Comparison of ENCODE assay signal across 17 mouse cellular contexts in genomic region chr4:134257198-134258009, GRCm38 (mm10). TPM values are rescaled to one million over a fixed set of nuclear protein-coding genes. Genes with fewer than 3 reads are reported as not detected.
DNase-seq lines count a peak whose midpoint lies in the region; ATAC-seq and TF ChIP-seq lines count a peak whose summit lies in the region.
"Had no signal": no experiment of that assay in that cellular context is flagged by ENCODE, and none has a peak within 500 bp of the region (broad histone marks: within the 10 kb centered on the region; RNA-seq: fewer than 3 reads in every experiment).

No protein-coding gene starts in this region.

- H3K9ac ChIP-seq in forebrain, postnatal 0 days, result no peak overlapping the region
- H3K9ac ChIP-seq in kidney, embryonic 15.5 days, result no peak overlapping the region
- no peak overlapping the region for H3K9ac ChIP-seq in limb, embryonic 11.5 days (ENCODE audit: low read length)

- WGBS in forebrain, embryonic 10.5 days, result 2% methylated on average over 11 of the region's 11 CpGs
- WGBS in forebrain, postnatal 0 days, result 19% methylated on average over 11 of the region's 11 CpGs
- 25% methylated on average over 11 of the region's 11 CpGs for WGBS in kidney, embryonic 15.5 days
- 16% methylated on average over 11 of the region's 11 CpGs for WGBS in limb, embryonic 11.5 days

- H3K4me2 ChIP-seq in forebrain, postnatal 0 days (ENCODE audit: low read depth), result no peak overlapping the region
- H3K4me2 ChIP-seq in kidney, embryonic 15.5 days, result peak overlapping the region; percentile 15
- H3K4me2 ChIP-seq in limb, embryonic 11.5 days (ENCODE audit: low read depth, severe bottlenecking), result no peak overlapping the region

- DNase-seq in forebrain, embryonic 10.5 days (ENCODE audit: extremely low spot score, low spot score), result peak; percentile 33
- DNase-seq in forebrain, postnatal 0 days, result no peak
- DNase-seq in kidney, adult 8-10 months, result no peak
- peak; percentile 40 for DNase-seq in Muller cell, postnatal 12 days (ENCODE audit: inconsistent ontology term)
- peak; percentile 22 for DNase-seq in limb, embryonic 11.5 days (ENCODE audit: low spot score)
- no peak for DNase-seq in cerebellum, adult 8-10 months
- no peak for DNase-seq in left cerebral cortex, adult 18-20 months (ENCODE audit: low spot score in 2 of 2)
- DNase-seq: adrenal gland, adult 8-10 months; cerebellum, adult 11-12 months; thymus, postnatal 36 days had no signal

- no peak for ATAC-seq in forebrain, postnatal 0 days
- no peak for ATAC-seq in kidney, embryonic 15.5 days (replicated peaks; ENCODE audit: low FRiP score)
- ATAC-seq in limb, embryonic 11.5 days (ENCODE audit: insufficient number of reproducible peaks, low FRiP score, low TSS enrichment, low read depth), result no peak

- TF ChIP-seq CTCF in forebrain, postnatal 0 days (IDR thresholded peaks at IDR 0.05; ENCODE audit: low read depth), result no peak

- no peaks in the 10 kb centered on the region for H3K36me3 ChIP-seq in forebrain, embryonic 10.5 days (replicated peaks)
- H3K36me3 ChIP-seq in forebrain, postnatal 0 days (ENCODE audit: insufficient read depth), result no peaks in the 10 kb centered on the region
- H3K36me3 ChIP-seq in kidney, embryonic 15.5 days, result no peaks in the 10 kb centered on the region
- no peaks in the 10 kb centered on the region for H3K36me3 ChIP-seq in limb, embryonic 11.5 days (ENCODE audit: control insufficient read depth, insufficient read depth, low read length)
- H3K36me3 ChIP-seq: midbrain, embryonic 12.5 days had no signal

- peaks cover 45% of the 10 kb centered on the region for H3K27me3 ChIP-seq in forebrain, embryonic 10.5 days (ENCODE audit: poor library complexity, severe bottlenecking)
- H3K27me3 ChIP-seq in forebrain, postnatal 0 days (ENCODE audit: insufficient read depth, low read length), result peaks cover 18% of the 10 kb centered on the region
- H3K27me3 ChIP-seq in kidney, embryonic 15.5 days, result peaks cover 31% of the 10 kb centered on the region
- peaks cover 14% of the 10 kb centered on the region for H3K27me3 ChIP-seq in limb, embryonic 11.5 days (ENCODE audit: control insufficient read depth, insufficient read depth, low read length)

- peak overlapping the region; percentile 83 for H3K27ac ChIP-seq in forebrain, embryonic 10.5 days
- H3K27ac ChIP-seq in forebrain, postnatal 0 days (ENCODE audit: low read depth, low read length), result no peak overlapping the region
- H3K27ac ChIP-seq in kidney, embryonic 15.5 days, result peak overlapping the region; percentile 78
- H3K27ac ChIP-seq in limb, embryonic 11.5 days (replicated peaks; ENCODE audit: low read depth, low read length), result no peak overlapping the region
- H3K27ac ChIP-seq: midbrain, embryonic 12.5 days had no signal

- peaks cover 65% of the 10 kb centered on the region for H3K4me1 ChIP-seq in forebrain, embryonic 10.5 days
- H3K4me1 ChIP-seq in forebrain, postnatal 0 days (ENCODE audit: insufficient read depth), result no peaks in the 10 kb centered on the region
- peaks cover 60% of the 10 kb centered on the region for H3K4me1 ChIP-seq in kidney, embryonic 15.5 days
- peaks cover 24% of the 10 kb centered on the region for H3K4me1 ChIP-seq in limb, embryonic 11.5 days (ENCODE audit: control insufficient read depth, insufficient read depth, low read length)

- H3K4me3 ChIP-seq in forebrain, embryonic 10.5 days, result peak overlapping the region; percentile 22
- no peak overlapping the region for H3K4me3 ChIP-seq in forebrain, postnatal 0 days (ENCODE audit: low read depth, low read length)
- H3K4me3 ChIP-seq in kidney, embryonic 15.5 days (replicated peaks), result no peak overlapping the region
- no peak overlapping the region for H3K4me3 ChIP-seq in limb, embryonic 11.5 days (ENCODE audit: low read depth, low read length)
- H3K4me3 ChIP-seq: erythroblast, embryonic 14.5 days; midbrain, embryonic 12.5 days had no signal

- no peaks in the 10 kb centered on the region for H3K9me3 ChIP-seq in forebrain, embryonic 10.5 days
- H3K9me3 ChIP-seq in forebrain, postnatal 0 days (ENCODE audit: low read length), result no peaks in the 10 kb centered on the region
- H3K9me3 ChIP-seq in kidney, embryonic 15.5 days (replicated peaks), result no peaks in the 10 kb centered on the region
- no peaks in the 10 kb centered on the region for H3K9me3 ChIP-seq in limb, embryonic 11.5 days (ENCODE audit: control insufficient read depth, low read length)
- H3K9me3 ChIP-seq: midbrain, embryonic 12.5 days had no signal

RNA-seq across cellular contexts. Expression of gene Grrp1, which starts 3.5 kb away (rescaled TPM):
- 8.3 and 8.4 TPM in 2 replicates for polyA plus RNA-seq in forebrain, embryonic 10.5 days (2016; fragmentation: Nextera tagmentation; extraction: Ambion mirVana)
- 14.2 and 18.3 TPM in 2 replicates for total RNA-seq in forebrain, postnatal 0 days (2014; rRNA removed)
- 18.3 and 20.0 TPM in 2 replicates for polyA plus RNA-seq in forebrain, postnatal 0 days (2015; fragmentation: Nextera tagmentation; extraction: Ambion mirVana)
- 10.6 and 12.1 TPM in 2 replicates for polyA plus RNA-seq in kidney, embryonic 15.5 days (2015; fragmentation: Nextera tagmentation; extraction: Ambion mirVana)
- polyA plus RNA-seq in limb, embryonic 11.5 days (2014; fragmentation: Nextera tagmentation; extraction: Ambion mirVana), result 5.5 and 7.1 TPM in 2 replicates
- total RNA-seq in left cerebral cortex, adult 18-20 months (2021), result 1 to 10 TPM; 2.2 to 3.8 TPM
- total RNA-seq: MEL had no signal

RNA-seq across cellular contexts. Expression of gene Gm30191, which starts 10.7 kb away (rescaled TPM):
- polyA plus RNA-seq in forebrain, embryonic 10.5 days (2016; fragmentation: Nextera tagmentation; extraction: Ambion mirVana), result 0.24 TPM in 1 of 2 replicates, not detected in the other
- total RNA-seq in forebrain, postnatal 0 days (2014; rRNA removed), result not detected in 2 replicates
- 0.25 TPM in 1 of 2 replicates, not detected in the other for polyA plus RNA-seq in forebrain, postnatal 0 days (2015; fragmentation: Nextera tagmentation; extraction: Ambion mirVana)
- polyA plus RNA-seq in kidney, embryonic 15.5 days (2015; fragmentation: Nextera tagmentation; extraction: Ambion mirVana), result not detected in 2 replicates
- not detected in 2 replicates for polyA plus RNA-seq in limb, embryonic 11.5 days (2014; fragmentation: Nextera tagmentation; extraction: Ambion mirVana)
- total RNA-seq in left cerebral cortex, adult 18-20 months (2021), result not detected
- total RNA-seq: adrenal gland, adult 8-10 months; gastrocnemius, adult 18-20 months; layer of hippocampus, postnatal 14 days; liver, adult 2 months; MEL had no signal
- polyA plus RNA-seq: liver, adult 2 months; midbrain, embryonic 12.5 days had no signal

RNA-seq across cellular contexts. Expression of gene Zfp593, which starts 12.0 kb away (rescaled TPM):
- polyA plus RNA-seq in forebrain, embryonic 10.5 days (2016; fragmentation: Nextera tagmentation; extraction: Ambion mirVana), result 20.7 and 22.7 TPM in 2 replicates
- total RNA-seq in forebrain, postnatal 0 days (2014; rRNA removed), result 11.6 and 12.7 TPM in 2 replicates
- 13.8 and 15.0 TPM in 2 replicates for polyA plus RNA-seq in forebrain, postnatal 0 days (2015; fragmentation: Nextera tagmentation; extraction: Ambion mirVana)
- 15.6 and 15.8 TPM in 2 replicates for polyA plus RNA-seq in kidney, embryonic 15.5 days (2015; fragmentation: Nextera tagmentation; extraction: Ambion mirVana)
- 16.2 and 17.1 TPM in 2 replicates for polyA plus RNA-seq in limb, embryonic 11.5 days (2014; fragmentation: Nextera tagmentation; extraction: Ambion mirVana)
- 10 to 100 TPM; 11.6 to 12.2 TPM for total RNA-seq in left cerebral cortex, adult 18-20 months (2021)

RNA-seq across cellular contexts. Expression of gene E130218I03Rik, which starts 13.9 kb away (rescaled TPM):
- polyA plus RNA-seq in forebrain, embryonic 10.5 days (2016; fragmentation: Nextera tagmentation; extraction: Ambion mirVana), result 0.72 and 0.90 TPM in 2 replicates
- 0.43 TPM in 1 of 2 replicates, not detected in the other for total RNA-seq in forebrain, postnatal 0 days (2014; rRNA removed)
- polyA plus RNA-seq in forebrain, postnatal 0 days (2015; fragmentation: Nextera tagmentation; extraction: Ambion mirVana), result 0.11 and 0.33 TPM in 2 replicates
- 0.26 and 0.68 TPM in 2 replicates for polyA plus RNA-seq in kidney, embryonic 15.5 days (2015; fragmentation: Nextera tagmentation; extraction: Ambion mirVana)
- polyA plus RNA-seq in limb, embryonic 11.5 days (2014; fragmentation: Nextera tagmentation; extraction: Ambion mirVana), result 0.35 and 0.43 TPM in 2 replicates
- total RNA-seq in left cerebral cortex, adult 18-20 months (2021), result not detected
- total RNA-seq: adrenal gland, adult 8-10 months; layer of hippocampus, postnatal 14 days; liver, adult 2 months had no signal
- polyA plus RNA-seq: erythroblast, embryonic 14.5 days; liver, adult 2 months had no signal

RNA-seq across cellular contexts. Expression of gene Cnksr1, which starts 19.2 kb away (rescaled TPM):
- 0.97 and 1.1 TPM in 2 replicates for polyA plus RNA-seq in forebrain, embryonic 10.5 days (2016; fragmentation: Nextera tagmentation; extraction: Ambion mirVana)
- total RNA-seq in forebrain, postnatal 0 days (2014; rRNA removed), result 0.08 TPM in 1 of 2 replicates, not detected in the other
- 0.18 TPM in 1 of 2 replicates, not detected in the other for polyA plus RNA-seq in forebrain, postnatal 0 days (2015; fragmentation: Nextera tagmentation; extraction: Ambion mirVana)
- 7.3 and 8.3 TPM in 2 replicates for polyA plus RNA-seq in kidney, embryonic 15.5 days (2015; fragmentation: Nextera tagmentation; extraction: Ambion mirVana)
- 0.81 and 1.5 TPM in 2 replicates for polyA plus RNA-seq in limb, embryonic 11.5 days (2014; fragmentation: Nextera tagmentation; extraction: Ambion mirVana)
- total RNA-seq in left cerebral cortex, adult 18-20 months (2021), result under 1 TPM; 0.54 to 0.81 TPM
- total RNA-seq: MEL had no signal
- polyA plus RNA-seq: erythroblast, embryonic 14.5 days had no signal

Comparison
In these comparisons a context has a peak if more than half of its experiments do, and no peak if none do; other contexts are left out.
1. DNase-seq: peak in forebrain, embryonic 10.5 days (single experiment), Muller cell, postnatal 12 days (single experiment) and limb, embryonic 11.5 days (single experiment); none in forebrain, postnatal 0 days (single experiment), kidney, adult 8-10 months (0 of 2), cerebellum, adult 8-10 months (single experiment) and left cerebral cortex, adult 18-20 months (0 of 2).
2. H3K27ac ChIP-seq: peak in forebrain, embryonic 10.5 days (single experiment) and kidney, embryonic 15.5 days (single experiment); none in forebrain, postnatal 0 days (single experiment) and limb, embryonic 11.5 days (single experiment).